Mouse (Mus musculus) ES-E14 (cell line): ENCODE measurements around the gene Gm14226.

ENCODE experiments used
- HCFC1 ChIP-seq: IDR thresholded peaks from 2 replicates; pipeline ENCODE4 v1.6.1; 2012; ENCODE audit warnings: low read length, inconsistent platforms, borderline replicate concordance; ENCODE audit not compliant: insufficient read depth
- MAFK ChIP-seq: IDR thresholded peaks from 2 replicates; pipeline ENCODE4 v1.6.1; 2014; ENCODE audit warnings: mild to moderate bottlenecking, low read depth, low read length, inconsistent platforms; ENCODE audit not compliant: insufficient read depth
- ZC3H11A ChIP-seq: IDR thresholded peaks from 2 replicates; pipeline ENCODE4 v1.6.1; 2012; ENCODE audit warnings: low read depth, mild to moderate bottlenecking, inconsistent platforms, low read length, borderline replicate concordance

DNA sequence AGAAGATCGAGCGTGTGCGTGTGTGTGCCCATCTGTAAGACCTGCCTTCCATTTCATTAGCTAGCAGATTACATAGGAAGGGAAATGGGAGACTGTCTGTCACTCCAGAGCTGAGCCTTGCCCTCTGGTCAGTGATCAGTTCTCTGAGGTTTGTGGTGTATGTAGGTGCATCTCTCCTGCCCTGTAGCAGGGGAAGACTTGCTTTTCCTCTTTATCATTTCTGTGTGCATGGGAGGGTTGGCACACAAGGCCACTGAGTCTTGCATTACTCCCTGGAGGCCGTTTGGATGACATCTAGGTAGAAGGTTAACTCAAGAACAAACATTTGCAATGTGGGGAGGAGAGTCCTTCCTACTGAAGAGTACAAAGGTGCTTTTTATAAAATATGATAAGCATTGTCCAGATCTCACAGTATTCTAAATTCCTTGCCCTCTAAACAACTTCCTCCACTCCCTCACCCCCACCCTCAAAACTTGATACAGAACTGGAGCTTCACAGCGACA is 38.1 kb downstream of the Gm14226 start:
- TF ChIP-seq MAFK (no peak), HCFC1 (no peak), ZC3H11A (no peak)
